Mouse (Mus musculus) right cerebral cortex, postnatal 4 days (tissue): ENCODE results near the gene Ccr9.
"Not testable (repeated sequence)": the region's sequence is repeated elsewhere in the genome, so short reads cannot be mapped to it uniquely, and the experiment has no call there.

Experiments
- DNase-seq: peaks from one replicate; pipeline ENCODE4 v3.0.0-alpha.2; 2022

Gene Ccr9

DNA sequence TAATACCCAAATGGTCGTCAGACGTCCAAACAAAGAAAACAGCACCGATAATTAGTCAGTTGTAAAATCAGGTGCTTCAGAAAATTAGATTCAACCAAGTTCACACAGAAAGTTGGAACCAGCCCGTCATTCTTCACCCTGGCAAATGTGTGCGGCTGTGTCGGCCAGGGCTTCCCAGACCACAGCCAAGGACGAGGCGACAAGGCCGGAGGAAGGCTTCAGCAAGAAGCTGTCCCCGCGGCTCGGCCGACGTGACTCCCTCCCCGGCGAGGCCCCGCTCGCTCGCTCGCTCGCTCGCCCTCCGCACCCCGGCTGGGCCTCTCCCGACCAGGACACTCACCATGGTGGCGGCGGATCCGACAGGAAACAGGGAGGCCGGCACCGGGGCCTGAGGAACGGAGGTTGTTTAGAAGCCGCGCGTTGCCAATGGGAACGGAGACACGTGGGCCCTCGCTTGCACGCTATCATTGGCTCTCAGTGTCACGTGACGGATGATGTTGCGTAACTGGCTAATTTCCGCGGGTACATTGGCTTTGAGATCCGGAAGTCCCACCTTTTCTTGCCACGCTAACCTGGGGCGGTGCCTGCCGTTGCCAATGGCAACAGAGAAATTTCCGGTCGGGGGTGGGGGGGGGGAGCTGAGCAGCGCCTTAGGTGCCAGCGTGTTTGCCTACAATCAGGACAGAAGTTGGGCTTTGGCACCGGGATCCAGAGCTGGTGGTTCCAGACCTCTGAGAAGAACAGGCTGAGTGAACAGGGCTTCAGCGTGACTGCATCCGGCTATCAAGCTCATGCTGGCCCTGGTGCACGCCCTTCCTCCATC, 39.2 kb downstream of the Ccr9 start, which contains the start of gene Lztfl1:
TSS of gene Lztfl1 (minus strand) at position 512 of the 823 bp plus-strand sequence.
- peak; percentile 91 for DNase-seq

DNA sequence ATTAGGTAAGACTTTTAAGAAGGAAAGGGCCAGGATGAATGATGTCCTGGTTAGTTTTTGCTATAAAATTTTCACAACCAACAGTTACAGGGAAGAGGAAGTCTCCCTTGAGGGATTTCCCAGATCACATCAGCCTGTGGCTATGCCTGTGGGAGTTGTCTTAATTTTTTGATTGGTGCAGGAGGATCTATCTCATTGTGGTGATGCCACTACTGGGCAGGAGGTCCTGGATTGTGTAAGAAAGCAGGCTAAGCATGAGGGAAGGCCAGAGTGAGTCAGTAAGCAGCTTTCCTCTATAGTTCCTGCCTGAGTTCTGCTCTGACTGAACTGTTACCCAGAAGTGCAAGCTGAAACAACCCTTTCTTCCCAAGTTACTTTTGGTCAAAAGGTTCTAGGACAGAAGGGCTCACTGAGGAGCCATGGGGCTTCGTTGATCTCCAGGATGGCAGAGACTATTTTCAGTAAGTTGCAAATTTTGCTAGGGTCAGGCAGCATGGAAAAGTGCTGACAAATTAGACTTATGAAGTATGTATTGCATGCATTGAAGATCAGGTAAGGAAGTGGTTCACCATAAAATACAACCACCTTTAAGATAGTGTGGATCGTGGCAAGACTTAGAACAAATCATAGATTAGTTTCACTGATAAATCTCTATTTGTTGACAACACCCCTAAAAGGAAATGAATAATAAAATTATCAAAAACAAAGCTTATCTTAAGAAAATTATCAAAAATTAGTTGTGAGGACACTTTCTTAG, 44.7 kb downstream of the Ccr9 start:
- no peak for DNase-seq

DNA sequence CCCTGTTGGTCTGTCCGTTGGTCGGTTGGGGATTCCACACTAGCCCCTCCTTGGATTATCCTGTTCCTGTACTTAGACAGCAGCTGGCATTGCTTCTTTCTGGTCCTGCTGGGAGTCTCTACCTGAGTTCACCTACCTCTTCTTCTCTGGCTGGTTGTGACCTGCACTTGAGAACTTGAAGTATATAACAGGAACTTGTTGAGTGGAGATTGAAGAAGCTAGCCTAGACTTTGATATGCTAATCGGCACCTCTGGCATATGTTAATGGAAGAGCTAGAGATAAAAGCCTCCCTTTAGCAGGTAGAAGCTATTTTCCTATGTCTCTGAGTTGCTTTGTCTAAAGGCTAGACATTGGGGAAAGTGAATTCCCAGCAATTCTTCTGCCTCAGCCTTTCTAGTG, 53.0 kb downstream of the Ccr9 start:
- DNase-seq: no peak

DNA sequence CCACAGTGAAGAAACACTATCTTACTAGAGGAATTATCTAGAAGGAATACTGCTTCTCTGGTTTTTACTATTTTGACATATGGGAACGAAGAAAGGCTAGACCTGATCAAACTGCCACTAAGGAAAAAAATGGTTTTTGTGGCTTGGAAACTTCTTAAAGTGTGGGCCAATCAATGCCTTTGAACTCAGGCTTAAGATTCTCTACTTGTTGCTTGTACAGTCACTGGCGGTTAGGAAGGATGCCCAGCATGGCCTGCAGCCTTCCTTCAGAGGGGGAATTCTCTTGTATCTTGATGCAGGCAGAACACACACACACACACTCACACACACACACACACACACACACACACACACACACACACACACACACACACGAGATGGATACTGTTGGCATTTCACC, 55.9 kb downstream of the Ccr9 start:
- DNase-seq: no peak

DNA sequence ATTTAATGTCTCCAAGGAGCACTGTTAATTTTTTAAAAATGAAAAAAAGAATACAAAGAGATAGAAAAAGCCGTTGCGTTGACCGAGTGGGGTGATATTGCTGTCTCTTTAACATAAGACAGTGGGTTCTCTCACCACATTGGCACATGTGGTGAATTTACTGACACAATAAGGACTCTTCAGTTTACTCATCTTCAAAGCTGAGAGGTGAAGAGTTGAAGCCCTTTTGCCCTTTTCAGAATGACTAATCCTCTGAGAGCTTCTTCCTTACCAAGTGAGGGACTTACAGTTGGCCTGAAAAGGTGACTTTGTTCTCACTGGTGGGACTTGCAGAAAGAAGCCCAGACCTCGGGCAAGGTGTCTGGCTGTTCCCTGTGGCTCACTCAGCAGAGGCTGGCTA, 62.6 kb downstream of the Ccr9 start:
- no peak for DNase-seq

DNA sequence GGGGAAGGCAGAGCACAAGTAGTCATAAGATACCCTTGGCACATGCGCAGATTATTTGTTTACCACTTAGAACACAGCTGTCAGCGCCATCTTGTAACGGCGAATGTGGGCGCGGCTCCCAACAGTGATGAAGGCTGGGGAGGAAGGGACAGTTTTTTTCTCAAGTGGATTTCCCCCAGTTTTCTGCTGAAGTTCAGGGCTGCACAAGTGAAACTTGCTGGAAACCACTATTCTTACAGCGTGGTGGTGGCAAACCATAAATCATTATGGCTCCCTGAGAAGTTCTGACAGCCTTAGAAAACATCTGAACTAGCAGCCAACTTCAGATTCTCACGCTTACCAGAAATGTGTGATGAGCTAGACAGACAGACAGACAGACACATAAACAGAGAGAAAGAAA, 71.4 kb downstream of the Ccr9 start:
- DNase-seq: not testable (repeated sequence)

DNA sequence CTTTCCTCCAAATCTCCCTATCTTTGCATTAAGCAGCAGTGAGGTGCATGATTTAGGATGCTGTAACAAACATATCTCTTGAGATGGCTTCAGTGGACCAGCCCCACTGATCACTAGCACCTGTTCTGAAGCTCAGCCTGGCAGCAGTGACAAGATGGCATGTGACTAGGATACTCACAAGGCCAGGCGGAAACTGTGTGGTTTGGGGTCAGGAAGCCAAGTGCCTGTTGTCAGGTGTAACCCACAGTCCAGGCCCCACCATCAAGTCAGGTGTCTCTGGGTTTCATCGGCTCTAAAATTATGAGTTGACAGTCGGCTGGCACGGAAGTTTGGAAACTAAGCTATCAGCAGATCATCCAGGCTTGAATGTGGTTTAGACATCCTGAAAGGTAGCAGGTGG, 76.1 kb downstream of the Ccr9 start:
- DNase-seq: no peak

DNA sequence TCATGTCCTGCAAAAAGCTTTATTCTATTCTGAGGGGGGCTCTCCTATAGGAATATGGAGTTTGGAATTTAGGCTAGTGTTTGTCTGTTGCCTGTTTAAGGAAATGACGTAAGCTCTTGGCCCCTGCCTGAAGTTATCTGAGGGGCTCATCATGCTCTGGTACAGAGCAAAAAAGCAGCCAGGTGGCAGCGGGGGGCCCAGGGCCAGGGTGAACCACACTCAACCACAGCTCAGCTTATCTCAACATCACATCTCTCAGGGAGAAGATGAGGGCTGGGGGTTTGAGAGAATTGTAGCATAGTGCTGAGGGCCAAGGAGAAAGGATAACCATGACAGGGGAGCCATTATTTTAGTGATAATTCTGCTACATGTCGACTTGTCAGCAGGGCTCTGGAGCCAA, 78.5 kb downstream of the Ccr9 start:
- DNase-seq: no peak

DNA sequence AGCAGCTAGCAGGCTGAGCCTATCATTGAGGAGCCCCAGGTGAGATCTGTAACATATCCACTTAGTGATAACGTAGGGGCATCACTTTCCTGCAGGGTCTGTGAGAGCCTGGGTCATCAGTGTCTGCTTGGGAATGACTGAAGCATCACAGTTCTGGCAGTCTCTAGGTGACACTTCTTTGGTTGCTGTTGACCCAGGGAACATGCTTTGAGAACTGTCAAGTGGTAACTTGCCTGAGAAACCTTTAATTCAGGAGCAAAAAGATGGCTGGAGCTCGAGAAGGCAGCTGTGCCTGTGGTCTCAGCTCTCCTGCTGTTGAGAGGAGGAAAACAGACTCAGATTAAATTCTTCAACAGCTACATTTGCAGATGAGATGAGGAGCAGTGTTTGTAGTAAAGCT, 79.1 kb downstream of the Ccr9 start:
- DNase-seq: no peak

DNA sequence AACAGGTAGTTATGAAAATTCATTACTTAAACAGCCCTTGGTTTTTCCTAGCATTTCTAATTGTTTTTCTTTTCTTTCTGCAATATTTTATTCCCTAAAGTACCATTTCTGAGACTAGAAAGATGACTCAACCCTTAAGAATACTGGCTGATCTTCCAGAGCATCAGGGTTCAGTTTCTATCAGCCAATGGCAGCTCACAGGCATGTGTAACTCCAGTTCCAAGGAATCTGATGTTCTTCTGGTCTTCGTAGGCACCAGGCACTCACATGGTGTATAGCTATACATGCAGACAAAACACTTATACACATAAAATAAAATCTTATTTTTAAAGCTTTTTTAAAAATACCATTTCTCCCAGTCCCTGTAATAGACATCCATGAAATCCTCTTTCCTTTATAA, 79.9 kb downstream of the Ccr9 start:
- no peak for DNase-seq

DNA sequence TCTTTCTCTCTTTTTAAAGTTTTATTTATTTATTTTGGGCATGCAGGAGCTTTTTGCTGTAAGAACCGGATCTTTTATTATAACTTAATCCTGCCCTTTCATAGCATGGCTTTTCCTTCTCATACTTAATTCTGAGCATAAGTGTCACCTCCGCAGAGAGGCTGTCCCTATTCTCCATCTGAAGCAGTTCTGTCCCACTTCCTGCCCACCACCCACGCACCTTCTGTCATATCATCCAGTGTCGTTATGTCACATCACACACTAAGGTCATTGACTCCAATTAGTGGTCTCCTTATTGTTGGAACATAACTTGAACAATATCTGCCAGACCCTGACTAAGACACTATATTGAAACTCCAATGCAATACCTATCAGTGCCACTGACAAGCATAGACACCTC, 80.4 kb downstream of the Ccr9 start:
- no peak for DNase-seq

DNA sequence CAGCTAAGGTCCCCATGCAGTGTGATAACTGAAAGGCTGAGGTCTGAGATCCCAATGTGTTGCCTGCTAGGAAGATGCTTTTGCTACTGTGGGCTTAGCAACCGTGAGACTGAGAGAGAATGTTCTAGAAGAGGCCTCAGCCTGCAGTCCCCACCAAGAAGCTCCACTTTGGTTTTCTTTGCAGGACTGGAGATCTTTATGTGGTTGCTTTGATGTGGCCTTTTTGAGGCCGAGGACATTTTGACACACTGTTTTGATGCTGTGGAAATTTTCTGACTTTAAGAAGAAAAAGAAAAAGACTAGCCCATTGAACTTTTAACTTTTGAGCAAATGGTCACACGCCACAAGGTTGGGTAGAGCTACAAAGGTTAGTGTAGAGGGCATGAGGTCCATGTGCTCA, 82.6 kb downstream of the Ccr9 start:
- DNase-seq: no peak

DNA sequence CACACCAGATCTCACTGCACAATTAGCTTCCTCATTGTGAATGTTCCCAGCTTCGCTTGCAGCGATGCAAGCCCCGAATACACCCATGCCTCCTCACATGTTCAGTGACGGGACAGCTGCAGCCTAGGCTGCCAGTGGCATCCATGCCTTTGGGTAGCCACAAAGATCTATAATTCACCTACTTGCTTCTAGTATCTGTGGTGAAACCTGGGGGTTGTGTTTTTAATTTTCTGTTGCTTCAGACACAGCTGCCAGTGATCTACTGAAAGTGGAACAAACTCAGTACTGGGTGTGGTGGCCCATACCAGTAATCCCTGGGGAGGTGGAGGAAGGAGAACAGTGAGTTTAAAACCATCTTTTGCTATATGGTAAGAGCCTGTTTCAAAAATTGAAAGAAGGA, 84.6 kb downstream of the Ccr9 start:
- DNase-seq: no peak

DNA sequence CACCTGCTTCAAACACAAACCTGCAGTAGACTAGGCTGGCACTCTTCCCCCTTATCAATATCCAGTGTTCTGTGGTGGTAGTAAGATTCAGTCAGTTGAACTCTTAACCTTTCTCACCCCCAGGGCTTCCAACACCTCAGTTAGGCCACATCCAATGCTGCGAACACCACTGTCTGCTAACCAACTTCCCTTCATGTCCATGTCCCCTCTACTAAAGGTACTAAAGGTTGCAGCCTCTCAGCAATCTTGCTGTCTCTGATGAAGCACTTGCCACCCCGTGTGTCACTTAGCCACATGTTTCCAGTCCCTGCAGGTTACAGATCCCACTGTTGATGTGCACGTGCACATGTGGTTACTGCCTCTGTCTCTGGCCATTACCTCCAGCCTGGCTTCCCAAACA, 85.5 kb downstream of the Ccr9 start:
- DNase-seq: no peak

DNA sequence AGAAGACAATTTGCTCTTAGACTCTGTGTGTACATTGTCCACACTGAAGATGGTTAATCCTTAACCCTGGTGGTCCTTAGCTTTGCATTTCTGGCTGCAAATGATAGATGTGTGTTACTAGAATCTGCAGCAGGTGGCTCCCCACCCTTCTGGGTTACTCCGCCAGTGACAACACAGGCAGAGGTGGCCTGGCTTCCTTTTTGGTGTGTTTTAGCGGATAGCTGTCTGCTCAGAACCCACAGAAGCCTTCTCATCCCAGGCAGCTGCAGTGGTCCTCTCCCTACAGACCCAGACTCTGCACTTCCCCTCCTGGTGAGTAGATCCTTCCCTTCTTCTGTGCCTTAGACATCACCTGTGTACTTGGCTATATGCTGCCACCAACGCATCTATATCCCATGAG, 88.8 kb downstream of the Ccr9 start:
- DNase-seq: no peak

DNA sequence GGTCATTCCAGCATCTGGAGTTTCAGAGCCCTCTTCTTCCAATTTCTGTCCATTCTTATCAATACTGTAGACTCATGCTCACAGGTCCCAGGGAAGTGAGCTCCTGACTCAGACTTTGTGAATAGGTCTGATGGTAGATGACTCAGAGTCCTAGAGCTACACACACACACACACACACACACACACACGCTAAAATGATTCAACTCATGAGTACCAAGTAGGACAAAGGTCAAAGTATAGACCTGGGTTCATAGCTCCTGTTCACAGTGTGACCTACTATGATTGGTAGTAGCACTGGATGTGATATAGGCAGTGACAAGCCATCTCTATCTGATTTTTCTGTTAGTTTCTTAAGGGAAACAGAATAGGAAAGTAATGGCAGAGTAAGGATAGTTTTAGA, 90.2 kb downstream of the Ccr9 start:
- no peak for DNase-seq

DNA sequence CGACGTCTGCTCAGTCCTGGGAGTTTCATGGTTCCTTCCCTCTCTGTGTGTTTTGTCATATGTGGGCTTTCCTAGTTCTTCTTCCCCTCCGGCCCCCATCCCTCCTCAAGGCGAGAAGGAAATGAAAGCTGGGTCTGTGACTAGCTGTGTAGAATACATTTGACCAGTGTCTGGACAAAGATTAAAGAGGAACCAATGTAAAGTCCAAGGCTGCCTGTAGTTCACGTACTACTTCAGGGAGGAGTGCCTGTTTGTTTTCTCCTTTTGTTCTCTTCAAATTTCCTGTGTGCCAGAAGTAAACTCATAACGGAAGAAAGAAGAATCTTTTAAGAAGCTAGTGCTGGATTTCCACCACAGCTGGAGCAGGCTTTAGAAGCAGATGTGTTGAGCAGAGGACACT, 91.3 kb downstream of the Ccr9 start:
- DNase-seq: no peak

DNA sequence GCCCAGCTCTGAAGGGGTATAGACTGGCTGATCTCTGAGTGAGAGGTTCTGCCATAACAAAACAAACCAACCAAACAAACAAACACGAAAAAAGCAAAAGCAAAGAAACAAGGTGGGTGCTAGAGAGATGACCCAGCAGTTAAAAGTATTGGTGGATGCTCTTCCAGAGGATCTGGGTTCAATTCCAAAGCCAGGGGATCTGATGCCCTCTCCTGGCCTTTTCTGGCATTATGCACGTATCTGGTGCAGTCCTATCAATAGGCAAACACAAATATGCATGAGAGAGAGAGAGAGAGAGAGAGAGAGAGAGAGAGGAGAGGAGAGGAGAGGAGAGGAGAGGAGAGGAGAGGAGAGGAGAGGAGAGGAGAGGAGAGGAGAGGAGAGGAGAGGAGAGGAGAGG, 95.1 kb downstream of the Ccr9 start:
- DNase-seq: not testable (repeated sequence)

DNA sequence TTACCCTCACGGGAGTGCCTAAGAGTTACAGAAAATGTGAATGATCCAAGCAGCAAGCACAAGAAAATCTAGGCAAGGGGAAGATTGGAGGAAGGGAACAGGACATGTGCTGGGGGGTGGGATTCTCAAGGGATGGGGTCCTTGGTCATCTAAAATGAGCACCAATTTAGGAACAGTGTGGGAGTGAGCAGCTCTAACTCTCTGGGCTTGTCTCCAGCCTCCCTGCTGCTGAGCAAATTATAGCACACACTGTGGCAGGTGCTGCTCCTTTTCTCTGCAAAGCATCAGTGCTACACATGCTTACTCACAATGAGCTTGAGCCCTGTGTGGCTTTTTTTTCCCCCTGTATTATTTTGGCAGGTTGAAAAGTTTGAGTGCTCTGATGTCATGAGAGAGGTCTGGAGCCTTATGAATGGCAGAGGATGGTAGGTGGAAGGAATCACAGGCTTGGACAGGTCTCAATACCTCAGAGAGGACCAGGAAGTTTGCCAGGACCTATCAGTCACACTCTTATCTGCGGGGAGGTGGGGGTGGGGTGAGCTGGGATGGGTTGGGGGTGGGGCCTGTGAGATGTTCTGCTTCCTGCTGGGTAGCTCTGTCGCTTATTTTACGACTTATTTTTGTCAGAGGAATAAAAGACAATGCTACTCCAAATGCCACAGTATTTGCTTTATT, 110.8 kb downstream of the Ccr9 start:
- no peak for DNase-seq

DNA sequence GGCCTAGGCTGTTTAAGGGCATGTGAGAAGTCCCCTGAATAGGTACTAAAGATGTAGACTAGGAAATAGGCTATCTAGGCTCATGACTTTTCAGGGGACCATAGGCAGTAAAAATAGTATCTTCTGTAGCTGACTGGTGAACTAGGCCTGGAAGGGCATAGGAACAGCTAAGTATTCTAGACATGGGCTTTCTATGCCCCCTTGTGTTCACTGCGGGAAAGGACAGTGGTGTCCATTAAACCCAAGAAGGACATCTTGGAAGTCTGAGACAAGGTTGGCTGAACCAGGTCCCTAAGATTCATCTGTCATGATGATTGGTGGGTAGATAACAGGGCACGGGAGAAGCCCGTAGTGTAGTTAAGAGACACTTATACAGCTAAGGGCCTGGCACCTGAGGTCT, 117.9 kb downstream of the Ccr9 start:
- peak; percentile 22 for DNase-seq

DNA sequence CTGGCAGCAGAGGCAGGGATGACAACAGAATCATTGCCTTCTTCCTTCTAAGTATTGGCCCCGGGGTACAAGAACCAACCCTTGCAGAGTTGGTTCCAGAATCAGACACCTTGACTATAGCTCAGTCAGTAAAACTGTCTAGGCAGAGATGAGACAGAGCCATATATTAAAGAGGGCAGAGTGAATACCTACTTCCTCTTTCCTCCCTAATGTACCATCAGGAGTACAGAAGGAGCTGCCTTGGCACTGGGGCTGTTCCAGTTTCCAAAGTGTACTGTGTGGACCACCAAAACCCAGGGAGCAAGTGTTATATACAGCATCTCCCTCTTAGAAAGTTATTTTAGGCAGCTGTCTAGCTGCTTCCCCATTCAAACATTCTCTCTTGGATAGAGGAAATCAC, 123.3 kb downstream of the Ccr9 start:
- DNase-seq: no peak

DNA sequence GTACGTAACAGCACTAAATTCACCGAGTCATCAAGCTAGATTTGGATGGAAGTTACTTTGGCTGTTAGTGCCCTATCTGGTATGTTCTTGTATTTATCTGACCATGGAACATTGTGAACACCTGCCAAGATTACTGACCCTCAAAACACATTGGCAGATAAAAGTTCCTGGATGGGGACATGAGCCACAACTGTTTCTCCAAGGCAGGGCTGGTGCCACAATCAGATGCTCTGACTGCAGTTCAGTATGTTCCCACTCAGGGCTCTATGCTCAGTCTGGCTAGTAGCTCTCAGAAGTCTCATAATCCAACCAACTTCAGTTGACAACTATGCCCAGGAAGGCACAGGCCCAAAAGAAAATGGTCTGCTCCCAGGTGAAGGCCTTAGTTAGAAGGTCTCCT, 124.2 kb downstream of the Ccr9 start:
- DNase-seq: no peak

DNA sequence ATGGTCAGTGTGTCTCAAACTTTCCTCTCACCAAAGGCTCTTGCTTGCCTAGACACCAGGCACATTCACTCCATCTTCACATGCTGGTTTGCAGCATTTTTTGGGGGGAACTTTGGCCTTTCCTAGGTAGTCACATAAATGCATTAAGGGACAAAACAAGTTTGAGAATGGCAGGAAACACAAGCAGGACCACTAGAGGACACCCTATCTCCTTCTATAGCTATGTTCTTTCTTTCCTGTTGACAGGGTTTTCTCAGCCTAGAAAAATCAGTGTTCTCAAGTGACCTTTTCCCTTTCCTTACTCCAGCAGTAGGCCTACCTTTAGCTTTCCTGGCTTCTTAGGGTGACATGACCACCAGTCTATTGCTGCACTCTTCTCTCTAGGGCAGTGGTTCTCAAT, 124.7 kb downstream of the Ccr9 start:
- no peak for DNase-seq

DNA sequence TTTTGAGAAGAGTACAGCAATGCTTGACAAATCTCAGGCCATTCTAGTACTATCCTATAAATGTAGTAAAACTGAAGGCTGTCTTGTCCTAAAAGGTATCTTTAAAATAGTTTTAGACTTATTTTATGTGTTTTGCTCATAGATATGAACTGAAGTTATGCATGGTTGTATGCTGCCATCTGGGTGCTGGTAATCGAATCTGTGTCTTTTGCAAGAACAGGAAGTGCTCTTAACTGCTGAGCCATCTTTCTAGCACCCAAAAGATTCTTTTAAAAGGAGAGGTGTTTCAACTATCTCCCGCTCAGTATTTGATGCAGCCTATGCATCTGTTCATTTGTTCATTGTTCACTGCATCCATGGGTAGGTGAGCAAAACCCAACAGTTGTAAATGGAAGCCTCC, 127.0 kb downstream of the Ccr9 start:
- DNase-seq: no peak
